Mouse (Mus musculus) heart, embryonic 16.5 days (tissue): ENCODE measurements at regions not wholly inside any gene's neighbourhood (a gene's known extent, or its start where the extent isn't known, plus 50 kb on each side); places are given as distances from the start of the nearest gene placed in this dataset.

ENCODE experiments used
- ATAC-seq: fragments of 200-750 bp; cut with Nextera tagmentation; replicated peaks from 2 replicates; pipeline ENCODE4 v1.8.0; 2017; ENCODE audit warnings: moderate number of reproducible peaks; ENCODE audit not compliant: insufficient read depth, low FRiP score; ENCODE audit errors: extremely low read depth
- H3K27ac ChIP-seq: fragments of 300-500 bp; sonication (generic); 2 replicates; pipeline ENCODE4 v1.5.1; 2014; ENCODE audit warnings: mild to moderate bottlenecking, low read length, control low read depth, moderate library complexity
- H3K27me3 ChIP-seq: fragments of 300-500 bp; sonication (generic); 2 replicates; pipeline ENCODE4 v1.6.1; 2014; ENCODE audit warnings: low read length, mixed read lengths; ENCODE audit not compliant: control insufficient read depth, insufficient read depth
- H3K36me3 ChIP-seq: fragments of 300-500 bp; sonication (generic); 2 replicates; pipeline ENCODE4 v1.6.1; 2014; ENCODE audit not compliant: control insufficient read depth, insufficient read depth
- H3K4me1 ChIP-seq: fragments of 300-500 bp; sonication (generic); 2 replicates; pipeline ENCODE4 v1.6.1; 2014; ENCODE audit warnings: low read length, mixed read lengths; ENCODE audit not compliant: control insufficient read depth, insufficient read depth
- H3K4me2 ChIP-seq: fragments of 300-500 bp; sonication (generic); 2 replicates; pipeline ENCODE4 v1.6.1; 2014; ENCODE audit warnings: low read depth, mild to moderate bottlenecking, control low read depth, low read length
- H3K4me3 ChIP-seq: fragments of 300-500 bp; sonication (generic); 2 replicates; pipeline ENCODE4 v1.5.1; 2014; ENCODE audit warnings: mild to moderate bottlenecking, control low read depth, low read length
- H3K9ac ChIP-seq: fragments of 300-500 bp; sonication (generic); 2 replicates; pipeline ENCODE4 v1.6.1; 2014; ENCODE audit warnings: low read length, control low read depth
- H3K9me3 ChIP-seq: fragments of 300-500 bp; sonication (generic); replicated peaks from 2 replicates; pipeline ENCODE4 v1.6.1; 2016; ENCODE audit warnings: low read length; ENCODE audit not compliant: control insufficient read depth
- WGBS: fragments of 180-500 bp; shearing (Covaris S2); extraction: QIAGEN DNeasy Blood & Tissue Kit; methylation state at CpG from one replicate; pipeline ENCODE4 v1.1.7; 2014; 5-methylcytosine and 5-hydroxymethylcytosine counted together

- Histone ChIP-seq H3K9ac (peak overlapping the region; percentile 76), H3K27me3 (no peaks in the 10 kb centered on the region), H3K36me3 (no peaks in the 10 kb centered on the region), H3K4me2 (peak overlapping the region; percentile 79), H3K4me3 (peak overlapping the region; percentile 50), H3K9me3 (0 out of 2 replicates have a peak, but pooled peaks cover 2% of the 10 kb centered on the region), H3K4me1 (peaks cover 31% of the 10 kb centered on the region), H3K27ac (no peak overlapping the region)
- WGBS = 14% methylated on average over 10 of the region's 10 CpGs
- ATAC-seq = peak; percentile 41; the same call in 1 of the 2 replicates
These were observed 897.3 kb upstream of the Car8 start for GRCm38 (mm10) chr4:9136188-9136569.

GRCm38 (mm10) chr4:9135481-9136187 lies 896.8 kb upstream of the Car8 start:
- H3K4me1 ChIP-seq = peaks cover 34% of the 10 kb centered on the region
- H3K27me3 ChIP-seq = no peaks in the 10 kb centered on the region
- peak overlapping the region; percentile 79 for H3K4me2 ChIP-seq
- H3K27ac ChIP-seq = no peak overlapping the region
- H3K9ac ChIP-seq = peak overlapping the region; percentile 76
- peak; percentile 79 for ATAC-seq
- 8% methylated on average over 21 of the region's 21 CpGs for WGBS
- H3K36me3 ChIP-seq = no peaks in the 10 kb centered on the region
- peak overlapping the region; percentile 50 for H3K4me3 ChIP-seq
- 0 out of 2 replicates have a peak, but pooled peaks cover 2% of the 10 kb centered on the region for H3K9me3 ChIP-seq

GRCm38 (mm10) chr4:9133695-9134094 lies 894.9 kb upstream of the Car8 start:
- Histone ChIP-seq H3K4me1 (peaks cover 41% of the 10 kb centered on the region), H3K36me3 (no peaks in the 10 kb centered on the region), H3K9me3 (no peaks in the 10 kb centered on the region), H3K9ac (no peak overlapping the region), H3K4me2 (no peak overlapping the region), H3K4me3 (no peak overlapping the region), H3K27ac (peak overlapping the region; percentile 81), H3K27me3 (no peaks in the 10 kb centered on the region)
- WGBS = 61% methylated on average over 2 of the region's 2 CpGs
- ATAC-seq = 0 out of 2 replicates have a peak, but pooled peaks have one; percentile 37

- Histone ChIP-seq H3K27ac (peak overlapping the region; percentile 81), H3K4me2 (no peak overlapping the region), H3K27me3 (no peaks in the 10 kb centered on the region), H3K36me3 (no peaks in the 10 kb centered on the region), H3K4me3 (no peak overlapping the region), H3K9me3 (no peaks in the 10 kb centered on the region), H3K4me1 (peaks cover 41% of the 10 kb centered on the region), H3K9ac (no peak overlapping the region)
- no peak for ATAC-seq
- WGBS = 48% methylated on average over 12 of the region's 12 CpGs
These were observed 894.3 kb upstream of the Car8 start for GRCm38 (mm10) chr4:9132982-9133625.

GRCm38 (mm10) chr4:9132356-9132755 lies 893.5 kb upstream of the Car8 start:
- Histone ChIP-seq H3K9ac (no peak overlapping the region), H3K4me1 (peaks cover 41% of the 10 kb centered on the region), H3K36me3 (no peaks in the 10 kb centered on the region), H3K4me2 (no peak overlapping the region), H3K4me3 (no peak overlapping the region), H3K27ac (no peak overlapping the region), H3K27me3 (no peaks in the 10 kb centered on the region), H3K9me3 (no peaks in the 10 kb centered on the region)
- 92% methylated on average over 6 of the region's 6 CpGs for WGBS
- ATAC-seq = no peak

GRCm38 (mm10) chr4:9131610-9132009 lies 892.8 kb upstream of the Car8 start:
- WGBS = 61% methylated on average over 9 of the region's 9 CpGs
- Histone ChIP-seq H3K9ac (no peak overlapping the region), H3K4me2 (no peak overlapping the region), H3K9me3 (no peaks in the 10 kb centered on the region), H3K27ac (0 out of 2 replicates have a peak overlapping the region, but pooled peaks have one; percentile 31), H3K4me3 (no peak overlapping the region), H3K27me3 (no peaks in the 10 kb centered on the region), H3K4me1 (peaks cover 40% of the 10 kb centered on the region), H3K36me3 (no peaks in the 10 kb centered on the region)
- ATAC-seq = no peak

- peaks cover 6% of the 10 kb centered on the region; the same call in 1 of the 2 replicates for H3K4me1 ChIP-seq
- no peaks in the 10 kb centered on the region for H3K27me3 ChIP-seq
- no peak overlapping the region for H3K4me3 ChIP-seq
- no peak overlapping the region for H3K27ac ChIP-seq
- H3K9ac ChIP-seq = no peak overlapping the region
- no peak overlapping the region for H3K4me2 ChIP-seq
- ATAC-seq = no peak
- H3K36me3 ChIP-seq = no peaks in the 10 kb centered on the region
- 45% methylated on average over 11 of the region's 11 CpGs for WGBS
- no peaks in the 10 kb centered on the region for H3K9me3 ChIP-seq
These were observed 886.6 kb upstream of the Car8 start for GRCm38 (mm10) chr4:9125236-9125963.

GRCm38 (mm10) chr4:9124586-9125232 lies 885.9 kb upstream of the Car8 start:
- WGBS = 88% methylated on average over 4 of the region's 4 CpGs
- no peaks in the 10 kb centered on the region for H3K27me3 ChIP-seq

More at GRCm38 (mm10) chr4:9124586-9125232, 885.9 kb upstream of the Car8 start:
- H3K9me3 ChIP-seq = no peaks in the 10 kb centered on the region
- no peak overlapping the region for H3K27ac ChIP-seq
- H3K4me3 ChIP-seq = no peak overlapping the region
- H3K36me3 ChIP-seq = no peaks in the 10 kb centered on the region
- no peak for ATAC-seq
- no peak overlapping the region for H3K9ac ChIP-seq
- 0 out of 2 replicates have a peak, but pooled peaks cover 2% of the 10 kb centered on the region for H3K4me1 ChIP-seq
- no peak overlapping the region for H3K4me2 ChIP-seq
